Mouse (Mus musculus): ENCODE measurements at regions not wholly inside any gene's neighbourhood (a gene's known extent, or its start where the extent isn't known, plus 50 kb on each side); places are given as distances from the start of the nearest gene placed in this dataset.
A peak's percentile ranks its signal among the peaks of the same experiment; 100 is the strongest.
"Not testable (repeated sequence)": the region's sequence is repeated elsewhere in the genome, so short reads cannot be mapped to it uniquely, and the experiment has no call there.

GRCm38 (mm10) chr13:111309848-111310692 is 55.3 kb downstream of the Actbl2 start:
- no peak overlapping the region for H3K9ac ChIP-seq (replicated peaks; ENCODE audit: low read depth, low read length)
- no peaks in the 10 kb centered on the region for H3K27me3 ChIP-seq (ENCODE audit: control insufficient read depth, insufficient read depth, low read length)
- H3K27ac ChIP-seq (ENCODE audit: low read depth, low read length) = peak overlapping the region; percentile 60
- no peaks in the 10 kb centered on the region for H3K36me3 ChIP-seq (ENCODE audit: control insufficient read depth, insufficient read depth, low read length)
- 0 out of 2 replicates have a peak, but pooled peaks cover 5% of the 10 kb centered on the region for H3K9me3 ChIP-seq (ENCODE audit: control insufficient read depth, low read length)
- WGBS = 48% methylated on average over 14 of the region's 14 CpGs
- H3K4me3 ChIP-seq (ENCODE audit: low read depth, low read length) = no peak overlapping the region
- ATAC-seq (ENCODE audit: low read depth) = peak; percentile 87
- H3K4me2 ChIP-seq (ENCODE audit: low read depth, low read length) = no peak overlapping the region
- H3K4me1 ChIP-seq (ENCODE audit: control insufficient read depth, insufficient read depth, low read length) = no peaks in the 10 kb centered on the region

- H3K4me2 ChIP-seq (ENCODE audit: low read depth, low read length) = no peak overlapping the region
- H3K4me3 ChIP-seq (ENCODE audit: low read depth, low read length) = no peak overlapping the region
- H3K9me3 ChIP-seq (ENCODE audit: control insufficient read depth, low read length) = 0 out of 2 replicates have a peak, but pooled peaks cover 5% of the 10 kb centered on the region
- no peaks in the 10 kb centered on the region for H3K4me1 ChIP-seq (ENCODE audit: control insufficient read depth, insufficient read depth, low read length)
- H3K9ac ChIP-seq (replicated peaks; ENCODE audit: low read depth, low read length) = no peak overlapping the region
- WGBS = 63% methylated on average over 1 of the region's 1 CpGs
- H3K27me3 ChIP-seq (ENCODE audit: control insufficient read depth, insufficient read depth, low read length) = no peaks in the 10 kb centered on the region
- peak; percentile 46; the same call in 1 of the 2 replicates for ATAC-seq (ENCODE audit: low read depth)
- no peaks in the 10 kb centered on the region for H3K36me3 ChIP-seq (ENCODE audit: control insufficient read depth, insufficient read depth, low read length)
- no peak overlapping the region for H3K27ac ChIP-seq (ENCODE audit: low read depth, low read length)
Observed at GRCm38 (mm10) chr13:111310693-111311045, 55.9 kb downstream of the Actbl2 start.

GRCm38 (mm10) chr13:111313506-111313905 is 58.7 kb downstream of the Actbl2 start:
- not testable (repeated sequence) for H3K27me3 ChIP-seq (ENCODE audit: control insufficient read depth, insufficient read depth, low read length); H3K36me3 ChIP-seq (ENCODE audit: control insufficient read depth, insufficient read depth, low read length); ATAC-seq (ENCODE audit: low read depth); H3K4me1 ChIP-seq (ENCODE audit: control insufficient read depth, insufficient read depth, low read length); H3K9me3 ChIP-seq (ENCODE audit: control insufficient read depth, low read length); H3K4me2 ChIP-seq (ENCODE audit: low read depth, low read length); H3K4me3 ChIP-seq (ENCODE audit: low read depth, low read length); H3K27ac ChIP-seq (ENCODE audit: low read depth, low read length); H3K9ac ChIP-seq (replicated peaks; ENCODE audit: low read depth, low read length)
- WGBS = 88% methylated on average over 3 of the region's 3 CpGs

DNA sequence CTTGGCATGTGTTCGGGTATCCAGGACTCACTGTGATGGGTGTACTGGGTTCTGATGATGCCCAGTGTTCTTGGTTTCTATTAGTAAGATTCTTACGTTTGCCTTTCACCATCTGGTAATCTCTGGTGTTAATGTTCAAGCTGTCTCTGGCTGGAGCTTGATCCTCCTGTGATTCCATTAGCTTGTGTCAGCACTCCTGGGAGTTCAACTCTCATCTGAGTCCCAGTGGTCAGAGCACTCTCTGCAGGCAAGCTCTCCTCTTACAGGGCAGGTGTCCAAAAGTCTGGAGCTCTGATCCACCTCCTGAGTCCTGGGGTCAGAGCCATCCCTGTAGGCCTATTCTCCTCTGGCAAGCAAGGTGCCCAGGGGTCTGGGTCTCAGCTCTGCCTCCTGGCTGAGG is 63.1 kb downstream of the Actbl2 start:
- ATAC-seq (ENCODE audit: low read depth); H3K4me1 ChIP-seq (ENCODE audit: control insufficient read depth, insufficient read depth, low read length); H3K4me3 ChIP-seq (ENCODE audit: low read depth, low read length); H3K36me3 ChIP-seq (ENCODE audit: control insufficient read depth, insufficient read depth, low read length); H3K9ac ChIP-seq (replicated peaks; ENCODE audit: low read depth, low read length); H3K27ac ChIP-seq (ENCODE audit: low read depth, low read length); H3K27me3 ChIP-seq (ENCODE audit: control insufficient read depth, insufficient read depth, low read length); H3K9me3 ChIP-seq (ENCODE audit: control insufficient read depth, low read length); H3K4me2 ChIP-seq (ENCODE audit: low read depth, low read length): not testable (repeated sequence)
- 87% methylated on average over 2 of the region's 2 CpGs for WGBS

GRCm38 (mm10) chr13:111323206-111323605 is 68.4 kb downstream of the Actbl2 start:
- H3K27me3 ChIP-seq (ENCODE audit: control insufficient read depth, insufficient read depth, low read length) = no peaks in the 10 kb centered on the region
- H3K4me1 ChIP-seq (ENCODE audit: control insufficient read depth, insufficient read depth, low read length) = no peaks in the 10 kb centered on the region
- 46% methylated on average over 8 of the region's 8 CpGs for WGBS
- no peaks in the 10 kb centered on the region for H3K36me3 ChIP-seq (ENCODE audit: control insufficient read depth, insufficient read depth, low read length)
- H3K4me3 ChIP-seq (ENCODE audit: low read depth, low read length) = no peak overlapping the region
- no peak overlapping the region for H3K4me2 ChIP-seq (ENCODE audit: low read depth, low read length)
- H3K27ac ChIP-seq (ENCODE audit: low read depth, low read length) = peak overlapping the region; percentile 23; the same call in 1 of the 2 replicates
- H3K9me3 ChIP-seq (ENCODE audit: control insufficient read depth, low read length) = no peaks in the 10 kb centered on the region
- peak; percentile 56; the same call in 1 of the 2 replicates for ATAC-seq (ENCODE audit: low read depth)
- no peak overlapping the region for H3K9ac ChIP-seq (replicated peaks; ENCODE audit: low read depth, low read length)

DNA sequence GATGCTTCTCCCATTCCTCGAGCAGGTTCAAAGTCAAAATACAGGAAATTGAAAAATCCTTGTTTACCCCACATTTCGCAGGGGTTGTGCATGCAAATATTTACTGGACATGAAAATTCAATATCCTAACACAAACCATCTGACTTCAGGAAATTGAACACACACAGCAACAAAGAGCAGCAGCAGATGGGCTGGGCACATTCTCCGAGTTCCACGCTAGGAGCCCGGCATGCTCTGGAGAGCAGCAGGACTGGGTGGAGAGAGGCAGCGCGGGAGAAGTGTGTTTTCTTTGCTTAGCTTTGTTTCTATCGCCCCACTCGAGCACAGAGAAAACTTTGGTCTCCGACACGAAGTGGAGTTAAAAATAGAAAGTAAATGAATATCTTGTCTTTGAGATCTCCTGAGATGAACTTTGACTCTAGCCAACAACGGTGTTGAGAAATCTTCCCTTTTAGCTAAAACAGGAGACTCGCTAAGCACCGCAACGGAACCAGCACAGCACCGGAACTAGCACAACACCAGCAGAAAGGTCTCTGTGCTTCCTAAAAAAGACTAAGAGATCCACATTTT is 71.4 kb downstream of the Actbl2 start:
- Histone ChIP-seq H3K36me3 (ENCODE audit: control insufficient read depth, insufficient read depth, low read length) (no peaks in the 10 kb centered on the region), H3K9ac (replicated peaks; ENCODE audit: low read depth, low read length) (no peak overlapping the region), H3K4me1 (ENCODE audit: control insufficient read depth, insufficient read depth, low read length) (no peaks in the 10 kb centered on the region), H3K4me2 (ENCODE audit: low read depth, low read length) (no peak overlapping the region), H3K9me3 (ENCODE audit: control insufficient read depth, low read length) (no peaks in the 10 kb centered on the region), H3K27ac (ENCODE audit: low read depth, low read length) (no peak overlapping the region), H3K4me3 (ENCODE audit: low read depth, low read length) (no peak overlapping the region), H3K27me3 (ENCODE audit: control insufficient read depth, insufficient read depth, low read length) (no peaks in the 10 kb centered on the region)
- no peak for ATAC-seq (ENCODE audit: low read depth)
- WGBS = 84% methylated on average over 16 of the region's 16 CpGs

- Histone ChIP-seq H3K4me3 (ENCODE audit: low read depth, low read length) (no peak overlapping the region), H3K27ac (ENCODE audit: low read depth, low read length) (no peak overlapping the region), H3K36me3 (ENCODE audit: control insufficient read depth, insufficient read depth, low read length) (no peaks in the 10 kb centered on the region), H3K9me3 (ENCODE audit: control insufficient read depth, low read length) (no peaks in the 10 kb centered on the region), H3K4me1 (ENCODE audit: control insufficient read depth, insufficient read depth, low read length) (no peaks in the 10 kb centered on the region), H3K27me3 (ENCODE audit: control insufficient read depth, insufficient read depth, low read length) (no peaks in the 10 kb centered on the region), H3K4me2 (ENCODE audit: low read depth, low read length) (no peak overlapping the region), H3K9ac (replicated peaks; ENCODE audit: low read depth, low read length) (no peak overlapping the region)
- no peak for ATAC-seq (ENCODE audit: low read depth)
- 85% methylated on average over 3 of the region's 3 CpGs for WGBS
Observed at GRCm38 (mm10) chr13:111333035-111333434, 78.2 kb downstream of the Actbl2 start.

DNA sequence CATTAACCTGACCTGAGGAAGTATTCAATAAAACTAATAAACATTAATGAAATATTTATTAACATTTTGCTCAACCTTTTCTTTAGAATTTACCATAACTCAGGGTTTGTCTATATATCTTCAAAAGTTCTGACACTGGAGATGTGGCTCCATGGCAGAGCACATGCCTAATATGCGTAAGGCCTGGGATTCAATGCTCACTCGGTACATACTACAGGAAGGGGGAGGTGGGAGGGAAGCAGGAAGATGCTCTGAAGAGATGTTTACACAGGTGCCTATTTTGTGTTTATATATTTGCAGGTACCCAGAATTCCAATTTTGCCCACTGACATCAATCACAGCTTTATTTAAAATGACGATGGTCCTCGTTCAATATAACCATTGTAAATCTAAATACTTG is 79.0 kb downstream of the Actbl2 start:
- no peak overlapping the region for H3K27ac ChIP-seq (ENCODE audit: low read depth, low read length)
- WGBS = 89% methylated on average over 4 of the region's 4 CpGs
- no peaks in the 10 kb centered on the region for H3K36me3 ChIP-seq (ENCODE audit: control insufficient read depth, insufficient read depth, low read length)
- no peaks in the 10 kb centered on the region for H3K9me3 ChIP-seq (ENCODE audit: control insufficient read depth, low read length)
- ATAC-seq (ENCODE audit: low read depth) = no peak
- no peaks in the 10 kb centered on the region for H3K27me3 ChIP-seq (ENCODE audit: control insufficient read depth, insufficient read depth, low read length)
- no peaks in the 10 kb centered on the region for H3K4me1 ChIP-seq (ENCODE audit: control insufficient read depth, insufficient read depth, low read length)
- no peak overlapping the region for H3K4me3 ChIP-seq (ENCODE audit: low read depth, low read length)
- no peak overlapping the region for H3K9ac ChIP-seq (replicated peaks; ENCODE audit: low read depth, low read length)
- no peak overlapping the region for H3K4me2 ChIP-seq (ENCODE audit: low read depth, low read length)

- Histone ChIP-seq H3K4me3 (ENCODE audit: low read depth, low read length) (no peak overlapping the region), H3K9me3 (ENCODE audit: control insufficient read depth, low read length) (no peaks in the 10 kb centered on the region), H3K27ac (ENCODE audit: low read depth, low read length) (no peak overlapping the region), H3K9ac (replicated peaks; ENCODE audit: low read depth, low read length) (no peak overlapping the region), H3K4me1 (ENCODE audit: control insufficient read depth, insufficient read depth, low read length) (no peaks in the 10 kb centered on the region), H3K36me3 (ENCODE audit: control insufficient read depth, insufficient read depth, low read length) (no peaks in the 10 kb centered on the region), H3K27me3 (ENCODE audit: control insufficient read depth, insufficient read depth, low read length) (no peaks in the 10 kb centered on the region), H3K4me2 (ENCODE audit: low read depth, low read length) (no peak overlapping the region)
- ATAC-seq (ENCODE audit: low read depth) = no peak
- WGBS = 81% methylated on average over 22 of the region's 22 CpGs
Observed at GRCm38 (mm10) chr13:111334258-111335052, 79.6 kb downstream of the Actbl2 start.

Measured in neural tube, embryonic 14.5 days (tissue).